14 mouse cellular contexts compared by ENCODE assay signal in genomic region chr13:108349624-108350023, GRCm38 (mm10). TPM values are rescaled to one million over a fixed set of nuclear protein-coding genes. Genes with fewer than 3 reads are reported as not detected.
DNase-seq lines count a peak whose midpoint lies in the region; ATAC-seq lines count a peak whose summit lies in the region.
"Had no signal": no experiment of that assay in that cellular context is flagged by ENCODE, and none has a peak within 500 bp of the region (broad histone marks: within the 10 kb centered on the region; RNA-seq: fewer than 3 reads in every experiment).

No protein-coding gene starts in this region.

- H3K9ac ChIP-seq in liver, embryonic 11.5 days (ENCODE audit: low read depth, low read length), result no peak overlapping the region
- H3K9ac ChIP-seq: neural tube, embryonic 13.5 days; stomach, embryonic 15.5 days had no signal

- H3K4me3 ChIP-seq in liver, embryonic 11.5 days (ENCODE audit: low read depth, low read length), result no peak overlapping the region
- H3K4me3 ChIP-seq: erythroblast, embryonic 14.5 days; neural tube, embryonic 13.5 days; stomach, embryonic 15.5 days had no signal

- H3K27me3 ChIP-seq in liver, embryonic 11.5 days (replicated peaks; ENCODE audit: control insufficient read depth, insufficient read depth, low read length), result no peaks in the 10 kb centered on the region
- H3K27me3 ChIP-seq: neural tube, embryonic 13.5 days; stomach, embryonic 15.5 days had no signal

- H3K9me3 ChIP-seq in liver, embryonic 11.5 days (ENCODE audit: control insufficient read depth, low read length), result no peaks in the 10 kb centered on the region
- H3K9me3 ChIP-seq: neural tube, embryonic 13.5 days; stomach, embryonic 15.5 days had no signal

- DNase-seq in heart, adult 11 months, result peak; percentile 85
- no peak for DNase-seq in heart, adult 18-20 months
- DNase-seq in liver, embryonic 11.5 days (ENCODE audit: low spot score), result peak; percentile 20
- no peak for DNase-seq in liver
- peak; percentile 18 to 29 for DNase-seq in frontal cortex, postnatal 14 days (ENCODE audit: low spot score in 2 of 2)
- DNase-seq in right cerebral cortex, postnatal 4 days, result peak; percentile 71
- DNase-seq in thymus, adult 18-20 months, result no peak
- DNase-seq: gastrocnemius, postnatal 36 days; kidney, adult 11 months; midbrain, embryonic 14.5 days had no signal

- no peak overlapping the region for H3K4me2 ChIP-seq in liver, embryonic 11.5 days
- H3K4me2 ChIP-seq: neural tube, embryonic 13.5 days; stomach, embryonic 15.5 days had no signal

- no peak overlapping the region for H3K27ac ChIP-seq in liver, embryonic 11.5 days (ENCODE audit: low read depth, low read length)
- H3K27ac ChIP-seq: neural tube, embryonic 13.5 days; stomach, embryonic 15.5 days had no signal

- H3K4me1 ChIP-seq in liver, embryonic 11.5 days (replicated peaks; ENCODE audit: control insufficient read depth, insufficient read depth, low read length), result no peaks in the 10 kb centered on the region
- H3K4me1 ChIP-seq: neural tube, embryonic 13.5 days; stomach, embryonic 15.5 days had no signal

- no peaks in the 10 kb centered on the region for H3K36me3 ChIP-seq in liver, embryonic 11.5 days (ENCODE audit: control insufficient read depth, insufficient read depth, low read length)
- H3K36me3 ChIP-seq: neural tube, embryonic 13.5 days; stomach, embryonic 15.5 days had no signal

- no peak for ATAC-seq in liver, embryonic 11.5 days (replicated peaks; ENCODE audit: low FRiP score)

- WGBS in liver, embryonic 11.5 days, result 91% methylated on average over 5 of the region's 5 CpGs

RNA-seq across cellular contexts. Expression of gene Depdc1b, which starts 33.5 kb away (rescaled TPM):
- under 1 TPM; 0.30 to 0.67 TPM for total RNA-seq in heart, adult 18-20 months (2021)
- polyA plus RNA-seq in liver, embryonic 11.5 days (2014; fragmentation: Nextera tagmentation; extraction: Ambion mirVana), result 13.5 and 14.9 TPM in 2 replicates
- polyA plus RNA-seq: liver, adult 2 months had no signal

Comparison
In these comparisons a context has a peak if more than half of its experiments do, and no peak if none do; other contexts are left out.
1. DNase-seq: peak in heart, adult 11 months (single experiment), liver, embryonic 11.5 days (single experiment), frontal cortex, postnatal 14 days (2 of 2) and right cerebral cortex, postnatal 4 days (single experiment); none in heart, adult 18-20 months (0 of 2), liver (single experiment) and thymus, adult 18-20 months (0 of 2).